Mouse (Mus musculus): ENCODE measurements around the gene Mxra7.

- TF ChIP-seq CTCF (IDR thresholded peaks at IDR 0.05; ENCODE audit: extremely low read depth, insufficient read depth, insufficient read length, insufficient replicate concordance) (no peak), POLR2A (IDR thresholded peaks at IDR 0.05; ENCODE audit: low read depth, low read length) (no peak)
Measured at GRCm38 (mm10) chr11:116823255-116823654, 4.6 kb downstream of the Mxra7 start.

Data from spleen, adult 2 months (tissue).